Mouse (Mus musculus) forebrain, postnatal 0 days (tissue): ENCODE data around the gene Rora. TPM values are rescaled to one million over a fixed set of nuclear protein-coding genes. Genes with fewer than 3 reads are reported as not detected.

Experiments
- ATAC-seq: fragments of 200-750 bp; cut with Nextera tagmentation; 2 replicates; pipeline ENCODE4 v1.8.0; 2017; ENCODE audit warnings: mild to moderate bottlenecking, moderate library complexity
- DNase-seq: peaks from one replicate; pipeline ENCODE4 v3.0.0-alpha.2; 2015
- H3K27ac ChIP-seq: fragments of 300-500 bp; sonication (generic); 2 replicates; pipeline ENCODE4 v1.5.1; 2014; ENCODE audit warnings: low read depth, mild to moderate bottlenecking, antibody characterized with exemption, low read length, moderate library complexity, mixed read lengths
- H3K27me3 ChIP-seq: fragments of 300-500 bp; sonication (generic); 2 replicates; pipeline ENCODE4 v1.6.1; 2014; ENCODE audit warnings: mild to moderate bottlenecking, low read length, mixed read lengths; ENCODE audit not compliant: insufficient read depth
- H3K36me3 ChIP-seq: fragments of 300-500 bp; sonication (generic); 2 replicates; pipeline ENCODE4 v1.6.1; 2014; ENCODE audit warnings: mild to moderate bottlenecking, moderate library complexity; ENCODE audit not compliant: insufficient read depth
- H3K4me1 ChIP-seq: fragments of 300-500 bp; sonication (generic); 2 replicates; pipeline ENCODE4 v1.6.1; 2014; ENCODE audit warnings: antibody characterized with exemption; ENCODE audit not compliant: insufficient read depth
- H3K4me2 ChIP-seq: fragments of 300-500 bp; sonication (generic); 2 replicates; pipeline ENCODE4 v1.6.1; 2014; ENCODE audit warnings: low read depth, mild to moderate bottlenecking, moderate library complexity
- H3K4me3 ChIP-seq: fragments of 300-500 bp; sonication (generic); 2 replicates; pipeline ENCODE4 v1.5.1; 2014; ENCODE audit warnings: low read depth, low read length, mixed read lengths
- H3K9ac ChIP-seq: fragments of 300-500 bp; sonication (generic); 2 replicates; pipeline ENCODE4 v1.6.1; 2014; ENCODE audit warnings: mild to moderate bottlenecking
- H3K9me3 ChIP-seq: fragments of 300-500 bp; sonication (generic); 2 replicates; pipeline ENCODE4 v1.6.1; 2016; ENCODE audit warnings: low read length
- CTCF ChIP-seq: sonication (generic); IDR thresholded peaks from 2 replicates; pipeline ENCODE4 v1.5.1; 2016; ENCODE audit warnings: antibody characterized with exemption, control low read depth, low read depth
- WGBS: fragments of 180-500 bp; shearing (Covaris S2); extraction: QIAGEN DNeasy Blood & Tissue Kit; methylation state at CpG from one replicate; pipeline ENCODE4 v1.1.7; 2014; 5-methylcytosine and 5-hydroxymethylcytosine counted together
- polyA plus RNA-seq: library from polyadenylated mRNA; unstranded; fragments of >200 nt; fragmentation: Nextera tagmentation; extraction: Ambion mirVana; gene quantifications from 2 replicates; pipeline ENCODE4 v1.2.1, GENCODE M21; 2015
- total RNA-seq: library from RNA; depleted of rRNA; stranded (reverse); fragments of >200 nt; gene quantifications from 2 replicates; pipeline ENCODE4 v1.2.3, GENCODE M21; 2014

The Rora gene
- total and polyA plus RNA-seq, 2 experiments from 2014 or later: 9.8 to 23.9 TPM

GRCm38 (mm10) chr9:68891431-68891830, 237.8 kb downstream of the Rora start:
- H3K27ac ChIP-seq: no peak overlapping the region
- peaks cover 7% of the 10 kb centered on the region for H3K4me1 ChIP-seq
- no peaks in the 10 kb centered on the region for H3K9me3 ChIP-seq
- DNase-seq (no peak), ATAC-seq (no peak)
- no peak for TF ChIP-seq CTCF
- 97% methylated on average over 11 of the region's 11 CpGs for WGBS
- H3K9ac ChIP-seq: no peak overlapping the region
- H3K4me2 ChIP-seq: no peak overlapping the region
- H3K36me3 ChIP-seq: no peaks in the 10 kb centered on the region
- H3K27me3 ChIP-seq: no peaks in the 10 kb centered on the region
- H3K4me3 ChIP-seq: no peak overlapping the region

GRCm38 (mm10) chr9:68892356-68892755, 238.8 kb downstream of the Rora start:
- no peak for TF ChIP-seq CTCF

GRCm38 (mm10) chr9:68892859-68893258, 239.3 kb downstream of the Rora start:
- Histone ChIP-seq H3K4me1 (peaks cover 7% of the 10 kb centered on the region), H3K27ac (no peak overlapping the region), H3K4me3 (no peak overlapping the region), H3K9ac (no peak overlapping the region), H3K9me3 (no peaks in the 10 kb centered on the region), H3K27me3 (no peaks in the 10 kb centered on the region), H3K36me3 (no peaks in the 10 kb centered on the region), H3K4me2 (no peak overlapping the region)
- TF ChIP-seq CTCF: no peak
- ATAC-seq (no peak), DNase-seq (no peak)
- WGBS: 90% methylated on average over 6 of the region's 6 CpGs

More at GRCm38 (mm10) chr9:68892356-68892755, 238.8 kb downstream of the Rora start:
- Histone ChIP-seq H3K9ac (no peak overlapping the region), H3K4me3 (no peak overlapping the region), H3K4me1 (peaks cover 7% of the 10 kb centered on the region), H3K27ac (no peak overlapping the region), H3K9me3 (no peaks in the 10 kb centered on the region), H3K36me3 (no peaks in the 10 kb centered on the region), H3K4me2 (no peak overlapping the region), H3K27me3 (no peaks in the 10 kb centered on the region)
- DNase-seq (no peak), ATAC-seq (no peak)
- WGBS: 96% methylated on average over 4 of the region's 4 CpGs

GRCm38 (mm10) chr9:68898286-68898685, 244.7 kb downstream of the Rora start:
- no peak for ATAC-seq
- Histone ChIP-seq H3K27ac (no peak overlapping the region), H3K4me3 (no peak overlapping the region), H3K27me3 (no peaks in the 10 kb centered on the region), H3K36me3 (no peaks in the 10 kb centered on the region), H3K4me1 (no peaks in the 10 kb centered on the region), H3K9ac (no peak overlapping the region), H3K9me3 (no peaks in the 10 kb centered on the region), H3K4me2 (no peak overlapping the region)
- 80% methylated on average over 6 of the region's 6 CpGs for WGBS
- no peak for DNase-seq
- TF ChIP-seq CTCF: no peak

GRCm38 (mm10) chr9:68899525-68900222, 246.1 kb downstream of the Rora start:
- Histone ChIP-seq H3K27ac (no peak overlapping the region), H3K9me3 (no peaks in the 10 kb centered on the region), H3K36me3 (no peaks in the 10 kb centered on the region), H3K27me3 (no peaks in the 10 kb centered on the region), H3K4me1 (no peaks in the 10 kb centered on the region), H3K4me3 (no peak overlapping the region), H3K9ac (no peak overlapping the region), H3K4me2 (no peak overlapping the region)
- 91% methylated on average over 5 of the region's 5 CpGs for WGBS
- ATAC-seq (no peak), DNase-seq (no peak)
- peak; percentile 36 for TF ChIP-seq CTCF

GRCm38 (mm10) chr9:68906361-68906883, 252.8 kb downstream of the Rora start:
- no peak overlapping the region for H3K4me2 ChIP-seq
- WGBS: 72% methylated on average over 6 of the region's 6 CpGs
- no peaks in the 10 kb centered on the region for H3K9me3 ChIP-seq
- ATAC-seq (no peak), DNase-seq (no peak)
- no peaks in the 10 kb centered on the region for H3K36me3 ChIP-seq
- H3K27me3 ChIP-seq: no peaks in the 10 kb centered on the region
- TF ChIP-seq CTCF: no peak
- no peaks in the 10 kb centered on the region for H3K4me1 ChIP-seq
- H3K4me3 ChIP-seq: no peak overlapping the region
- no peak overlapping the region for H3K27ac ChIP-seq
- H3K9ac ChIP-seq: no peak overlapping the region

GRCm38 (mm10) chr9:68912483-68913151, 259.0 kb downstream of the Rora start:
- no peak overlapping the region for H3K27ac ChIP-seq
- H3K4me1 ChIP-seq: no peaks in the 10 kb centered on the region; the same call in 1 of the 2 replicates
- H3K9me3 ChIP-seq: no peaks in the 10 kb centered on the region
- no peak overlapping the region for H3K4me3 ChIP-seq
- ATAC-seq (no peak), DNase-seq (no peak)
- H3K9ac ChIP-seq: no peak overlapping the region
- no peaks in the 10 kb centered on the region for H3K27me3 ChIP-seq
- no peaks in the 10 kb centered on the region for H3K36me3 ChIP-seq
- WGBS: 56% methylated on average over 8 of the region's 8 CpGs
- no peak overlapping the region for H3K4me2 ChIP-seq
- no peak for TF ChIP-seq CTCF
